Mouse (Mus musculus) intestine, embryonic 15.5 days (tissue): ENCODE data around the gene Serinc3. TPM values are rescaled to one million over a fixed set of nuclear protein-coding genes. Genes with fewer than 3 reads are reported as not detected.

Experiments used
- ATAC-seq: fragments of 200-750 bp; cut with Nextera tagmentation; 2 replicates; pipeline ENCODE4 v1.8.0; 2017; ENCODE audit warnings: moderate TSS enrichment, moderate library complexity
- H3K27ac ChIP-seq: fragments of 300-500 bp; sonication (generic); 2 replicates; pipeline ENCODE4 v1.5.1; 2015; ENCODE audit warnings: mild to moderate bottlenecking, inconsistent platforms
- H3K27me3 ChIP-seq: fragments of 300-500 bp; sonication (generic); replicated peaks from 2 replicates; pipeline ENCODE4 v1.6.1; 2015; ENCODE audit warnings: inconsistent platforms
- H3K36me3 ChIP-seq: fragments of 300-500 bp; sonication (generic); 2 replicates; pipeline ENCODE4 v1.6.1; 2015; ENCODE audit warnings: inconsistent platforms
- H3K4me1 ChIP-seq: fragments of 300-500 bp; sonication (generic); replicated peaks from 2 replicates; pipeline ENCODE4 v1.6.1; 2015; ENCODE audit warnings: inconsistent platforms
- H3K4me2 ChIP-seq: fragments of 300-500 bp; sonication (generic); replicated peaks from 2 replicates; pipeline ENCODE4 v1.6.1; 2015; ENCODE audit warnings: mild to moderate bottlenecking, inconsistent platforms
- H3K4me3 ChIP-seq: fragments of 300-500 bp; sonication (generic); replicated peaks from 2 replicates; pipeline ENCODE4 v1.5.1; 2015; ENCODE audit warnings: inconsistent platforms
- H3K9ac ChIP-seq: fragments of 300-500 bp; sonication (generic); 2 replicates; pipeline ENCODE4 v1.6.1; 2015; ENCODE audit warnings: inconsistent platforms
- H3K9me3 ChIP-seq: fragments of 300-500 bp; sonication (generic); 2 replicates; pipeline ENCODE4 v1.6.1; 2016; ENCODE audit warnings: inconsistent platforms
- WGBS: fragments of 180-500 bp; shearing (Covaris S2); methylation state at CpG from one replicate; pipeline ENCODE4 v1.1.7; 2015; 5-methylcytosine and 5-hydroxymethylcytosine counted together
- polyA plus RNA-seq: library from polyadenylated mRNA; unstranded; fragments of >200 nt; fragmentation: Nextera tagmentation; extraction: Ambion mirVana; gene quantifications from 2 replicates; pipeline ENCODE4 v1.2.1, GENCODE M21; 2015

Gene Serinc3
- polyA plus RNA-seq, 1 experiment from 2014 or later: 47.1 TPM

GRCm38 (mm10) chr2:163615906-163616651 lies 28.9 kb downstream of the Serinc3 start:
- WGBS: 86% methylated on average over 4 of the region's 4 CpGs
- Histone ChIP-seq H3K9me3 (no peaks in the 10 kb centered on the region), H3K27me3 (no peaks in the 10 kb centered on the region), H3K36me3 (peaks cover 27% of the 10 kb centered on the region), H3K4me3 (no peak overlapping the region), H3K4me2 (no peak overlapping the region), H3K4me1 (peaks cover 10% of the 10 kb centered on the region; the same call in 1 of the 2 replicates), H3K9ac (no peak overlapping the region), H3K27ac (no peak overlapping the region)
- no peak for ATAC-seq

GRCm38 (mm10) chr2:163615401-163615800 lies 29.5 kb downstream of the Serinc3 start:
- H3K4me3 ChIP-seq: no peak overlapping the region
- H3K9me3 ChIP-seq: no peaks in the 10 kb centered on the region
- WGBS: 90% methylated on average over 9 of the region's 9 CpGs
- ATAC-seq: no peak
- H3K27me3 ChIP-seq: no peaks in the 10 kb centered on the region
- H3K27ac ChIP-seq: no peak overlapping the region
- peaks cover 9% of the 10 kb centered on the region; the same call in 1 of the 2 replicates for H3K4me1 ChIP-seq
- no peak overlapping the region for H3K9ac ChIP-seq
- peaks cover 25% of the 10 kb centered on the region for H3K36me3 ChIP-seq
- H3K4me2 ChIP-seq: no peak overlapping the region

GRCm38 (mm10) chr2:163613990-163614389 lies 30.9 kb downstream of the Serinc3 start:
- H3K9me3 ChIP-seq: no peaks in the 10 kb centered on the region
- peaks cover 27% of the 10 kb centered on the region for H3K36me3 ChIP-seq

GRCm38 (mm10) chr2:163613206-163613605 lies 31.7 kb downstream of the Serinc3 start:
- ATAC-seq: no peak
- WGBS: 94% methylated on average over 5 of the region's 5 CpGs

More at GRCm38 (mm10) chr2:163613990-163614389, 30.9 kb downstream of the Serinc3 start:
- Histone ChIP-seq H3K27ac (no peak overlapping the region), H3K4me3 (no peak overlapping the region), H3K4me2 (no peak overlapping the region), H3K4me1 (peaks cover 9% of the 10 kb centered on the region; the same call in 1 of the 2 replicates), H3K9ac (no peak overlapping the region), H3K27me3 (no peaks in the 10 kb centered on the region)
- WGBS: 94% methylated on average over 4 of the region's 4 CpGs
- ATAC-seq: no peak

DNA sequence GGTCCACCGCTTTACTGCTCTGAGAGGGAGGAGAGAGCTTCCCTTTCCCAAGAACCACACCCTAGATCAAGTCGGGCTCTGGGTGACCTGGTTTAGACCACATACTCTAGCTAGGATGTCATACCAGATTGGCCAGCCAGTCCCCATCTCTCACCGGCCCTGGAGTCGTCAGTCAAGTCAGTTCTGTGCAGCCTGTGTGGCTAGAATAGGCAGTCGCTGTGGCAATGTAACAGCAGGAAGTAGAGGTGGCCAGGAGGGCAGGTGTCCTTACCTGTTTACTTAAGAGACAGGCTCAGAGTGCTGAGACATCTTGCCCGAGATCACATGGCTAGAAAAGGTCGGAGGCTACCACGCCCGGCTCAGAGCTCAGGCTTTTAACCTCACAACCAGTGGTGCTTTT lies 33.8 kb downstream of the Serinc3 start:
- Histone ChIP-seq H3K27ac (no peak overlapping the region), H3K9ac (no peak overlapping the region), H3K27me3 (no peaks in the 10 kb centered on the region), H3K36me3 (peaks cover 31% of the 10 kb centered on the region), H3K4me1 (peaks cover 12% of the 10 kb centered on the region), H3K4me2 (no peak overlapping the region), H3K4me3 (no peak overlapping the region), H3K9me3 (no peaks in the 10 kb centered on the region)
- peak; percentile 75 for ATAC-seq
- 65% methylated on average over 9 of the region's 9 CpGs for WGBS

More at GRCm38 (mm10) chr2:163613206-163613605, 31.7 kb downstream of the Serinc3 start:
- H3K27me3 ChIP-seq: no peaks in the 10 kb centered on the region
- H3K27ac ChIP-seq: no peak overlapping the region
- peaks cover 27% of the 10 kb centered on the region for H3K36me3 ChIP-seq
- peaks cover 9% of the 10 kb centered on the region; the same call in 1 of the 2 replicates for H3K4me1 ChIP-seq
- H3K9ac ChIP-seq: no peak overlapping the region
- no peak overlapping the region for H3K4me3 ChIP-seq
- no peaks in the 10 kb centered on the region for H3K9me3 ChIP-seq
- H3K4me2 ChIP-seq: no peak overlapping the region

GRCm38 (mm10) chr2:163609281-163609975 lies 35.5 kb downstream of the Serinc3 start:
- H3K36me3 ChIP-seq: peaks cover 22% of the 10 kb centered on the region
- H3K9ac ChIP-seq: 0 out of 2 replicates have a peak overlapping the region, but pooled peaks have one; percentile 8
- no peak overlapping the region for H3K4me3 ChIP-seq
- peaks cover 8% of the 10 kb centered on the region for H3K4me1 ChIP-seq
- no peak overlapping the region for H3K4me2 ChIP-seq
- H3K9me3 ChIP-seq: no peaks in the 10 kb centered on the region
- H3K27me3 ChIP-seq: no peaks in the 10 kb centered on the region
- H3K27ac ChIP-seq: peak overlapping the region; percentile 36; the same call in 1 of the 2 replicates
- WGBS: 62% methylated on average over 12 of the region's 12 CpGs
- ATAC-seq: 0 out of 2 replicates have a peak, but pooled peaks have one; percentile 28

- H3K4me3 ChIP-seq: no peak overlapping the region
- no peaks in the 10 kb centered on the region for H3K9me3 ChIP-seq
- H3K9ac ChIP-seq: no peak overlapping the region
- H3K4me1 ChIP-seq: peaks cover 8% of the 10 kb centered on the region
- H3K4me2 ChIP-seq: no peak overlapping the region
- WGBS: 75% methylated on average over 7 of the region's 7 CpGs
- no peak overlapping the region for H3K27ac ChIP-seq
- H3K27me3 ChIP-seq: no peaks in the 10 kb centered on the region
- H3K36me3 ChIP-seq: peaks cover 9% of the 10 kb centered on the region
- ATAC-seq: 0 out of 2 replicates have a peak, but pooled peaks have one; percentile 15
These were observed 36.9 kb downstream of the Serinc3 start for GRCm38 (mm10) chr2:163608008-163608407.

DNA sequence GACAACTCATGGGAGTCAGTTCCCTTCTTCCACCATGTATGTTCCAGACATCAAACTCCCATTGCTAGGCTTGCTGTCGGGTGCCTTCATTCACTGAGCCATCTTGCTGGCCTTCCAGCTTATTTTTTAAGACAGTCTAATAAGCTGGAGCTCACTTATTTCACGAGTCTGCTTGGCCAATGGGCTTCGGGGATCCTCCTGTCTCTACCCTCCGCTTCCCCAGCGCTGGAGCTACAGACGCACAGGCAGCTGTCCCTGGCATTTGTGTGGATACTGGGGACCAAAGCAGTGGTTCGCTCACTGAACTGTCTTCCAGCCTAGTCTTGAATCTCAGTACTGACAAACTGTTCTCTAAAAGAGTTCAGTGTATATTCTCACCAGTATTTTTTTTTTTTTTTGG lies 38.8 kb downstream of the Serinc3 start:
- Histone ChIP-seq H3K27ac (no peak overlapping the region), H3K4me3 (no peak overlapping the region), H3K9ac (no peak overlapping the region), H3K4me1 (peaks cover 15% of the 10 kb centered on the region), H3K9me3 (no peaks in the 10 kb centered on the region), H3K36me3 (0 out of 2 replicates have a peak, but pooled peaks cover 7% of the 10 kb centered on the region), H3K4me2 (no peak overlapping the region), H3K27me3 (no peaks in the 10 kb centered on the region)
- ATAC-seq: no peak
- WGBS: 90% methylated on average over 7 of the region's 7 CpGs

GRCm38 (mm10) chr2:163602101-163602971 lies 42.6 kb downstream of the Serinc3 start, which contains the start of gene Ttpal:
TSS of gene Ttpal (plus strand) at chr2:163602314.
- under 1% methylated on average over 57 of the region's 57 CpGs for WGBS
- Histone ChIP-seq H3K9me3 (no peaks in the 10 kb centered on the region), H3K27me3 (no peaks in the 10 kb centered on the region), H3K9ac (peak within 1 kb of the TSS; percentile 95), H3K4me3 (peak within 1 kb of the TSS; percentile 89), H3K27ac (peak within 1 kb of the TSS; percentile 83), H3K4me2 (peak within 1 kb of the TSS; percentile 88), H3K36me3 (no peaks in the 10 kb centered on the region), H3K4me1 (peaks cover 8% of the 10 kb centered on the region; the same call in 1 of the 2 replicates)
- ATAC-seq: peak; percentile 93

DNA sequence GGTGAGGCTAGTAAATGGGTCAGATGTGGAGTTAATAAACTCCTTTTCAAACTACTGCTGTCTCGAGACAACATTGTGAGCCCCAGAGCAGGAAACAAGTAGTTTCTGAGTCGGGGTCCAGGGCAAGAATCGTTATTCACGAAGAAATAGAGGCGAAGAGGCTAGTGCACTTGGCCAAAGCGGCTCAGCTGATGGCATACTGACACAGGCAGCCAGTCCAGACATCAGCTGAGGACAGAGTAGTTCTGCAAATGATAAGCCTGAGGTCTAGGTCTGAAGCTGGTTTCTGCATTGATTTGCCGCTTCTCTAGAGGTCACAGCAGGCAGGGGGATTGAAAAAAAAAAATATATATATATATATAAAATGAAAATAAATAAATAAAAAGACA lies 43.2 kb downstream of the Serinc3 start:
- no peaks in the 10 kb centered on the region for H3K9me3 ChIP-seq
- H3K4me3 ChIP-seq: peak overlapping the region; percentile 89
- ATAC-seq: no peak
- no peak overlapping the region; the same call in 1 of the 2 replicates for H3K9ac ChIP-seq
- no peaks in the 10 kb centered on the region for H3K36me3 ChIP-seq
- WGBS: 61% methylated on average over 7 of the region's 7 CpGs
- H3K4me1 ChIP-seq: peaks cover 8% of the 10 kb centered on the region
- no peak overlapping the region for H3K27ac ChIP-seq
- no peaks in the 10 kb centered on the region for H3K27me3 ChIP-seq
- peak overlapping the region; percentile 88 for H3K4me2 ChIP-seq

- Histone ChIP-seq H3K9ac (no peak overlapping the region), H3K4me2 (no peak overlapping the region), H3K27ac (no peak overlapping the region), H3K36me3 (no peaks in the 10 kb centered on the region), H3K9me3 (no peaks in the 10 kb centered on the region), H3K27me3 (no peaks in the 10 kb centered on the region), H3K4me1 (peaks cover 15% of the 10 kb centered on the region), H3K4me3 (no peak overlapping the region)
- no peak for ATAC-seq
- WGBS: 83% methylated on average over 7 of the region's 7 CpGs
These were observed 43.9 kb downstream of the Serinc3 start for GRCm38 (mm10) chr2:163601066-163601465.
